Mouse (Mus musculus): Measurements from ENCODE around the gene Npdc1.

DNA sequence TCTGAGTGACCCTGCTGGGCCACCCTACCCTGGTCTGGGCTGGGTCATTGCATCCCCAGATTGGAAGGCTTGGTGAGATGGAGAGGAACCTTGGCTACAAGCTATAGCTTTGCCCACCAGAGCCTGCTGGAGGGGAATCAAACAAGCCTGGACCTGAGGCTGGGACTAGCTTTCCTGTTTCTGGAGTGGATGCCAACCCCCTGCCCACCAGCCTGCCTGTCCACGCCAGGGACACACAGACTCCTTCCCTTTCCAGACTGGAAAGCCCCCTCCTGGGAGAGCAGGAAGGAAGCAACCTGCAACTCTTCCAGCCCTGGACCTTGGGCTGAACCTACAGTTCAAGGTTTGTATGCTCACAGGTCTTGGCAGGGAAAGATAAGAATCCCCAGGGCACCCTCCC is 24.5 kb downstream of the Npdc1 start:
- TF ChIP-seq CTCF (IDR thresholded peaks at IDR 0.05; ENCODE audit: control insufficient read depth, insufficient read depth, insufficient read length) (no peak), MAX (IDR thresholded peaks at IDR 0.05) (no peak)

Measured in C2C12 (cell line).